10 mouse cellular contexts compared by ENCODE assay signal in the genomic region with DNA sequence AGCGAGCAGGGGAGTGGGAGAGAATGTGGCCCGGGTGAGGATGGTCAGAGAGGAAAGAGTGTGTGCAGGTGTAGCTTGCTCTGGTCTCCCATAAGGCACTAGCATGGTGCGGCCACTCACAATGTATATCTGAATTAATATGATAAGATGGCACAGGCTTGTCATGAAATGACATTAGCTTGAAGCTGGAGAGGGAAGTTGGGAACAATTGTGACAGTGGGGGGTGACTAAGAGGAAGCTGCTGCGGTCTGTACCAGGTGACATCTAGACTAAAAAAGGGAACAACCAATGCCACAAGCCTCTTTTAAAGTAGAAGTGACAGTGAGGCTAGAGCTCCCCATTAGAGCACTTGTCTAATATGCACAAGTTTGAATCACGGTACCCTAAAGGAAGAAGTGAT.
DNase-seq lines count a peak whose midpoint lies in the region.
"Had no signal": no experiment of that assay in that cellular context is flagged by ENCODE, and none has a peak within 500 bp of the region (broad histone marks: within the 10 kb centered on the region; RNA-seq: fewer than 3 reads in every experiment).

No protein-coding gene starts in this region.

- H3K36me3 ChIP-seq in macrophage (ENCODE audit: inconsistent target) = peaks cover 24% of the 10 kb centered on the region; the same call in 1 of the 2 replicates

- no peaks in the 10 kb centered on the region for H3K79me2 ChIP-seq in macrophage (ENCODE audit: inconsistent target)

- H3K27ac ChIP-seq in macrophage = peak overlapping the region; percentile 100
- H3K27ac ChIP-seq: hindbrain, embryonic 13.5 days had no signal

- WGBS in macrophage (ENCODE audit: missing documents) = 0% methylated on average over 5 of the region's 5 CpGs

- DNase-seq in lung, postnatal 25 days (ENCODE audit: low spot score) = peak; percentile 55
- DNase-seq in lung, postnatal 14 days = no peak
- DNase-seq in MEL-GATA-1-ER (ENCODE audit: extremely low read depth, low read depth) = peak; percentile 95
- peak; percentile 77 to 78 for DNase-seq in spleen, postnatal 36 days (ENCODE audit: low spot score in 2 of 2)
- no peak for DNase-seq in layer of hippocampus, adult 9-11 months
- DNase-seq in layer of hippocampus, postnatal 10 days (ENCODE audit: low spot score in 2 of 2) = no peak
- no peak for DNase-seq in adrenal gland, postnatal 10 days
- DNase-seq: kidney, adult 2 months had no signal

- no peak overlapping the region for H3K4me3 ChIP-seq in macrophage (ENCODE audit: inconsistent target)
- H3K4me3 ChIP-seq: hindbrain, embryonic 13.5 days had no signal

Comparison
In these comparisons a context has a peak if more than half of its experiments do, and no peak if none do; other contexts are left out.
1. DNase-seq: peak in lung, postnatal 25 days (single experiment), MEL-GATA-1-ER (single experiment) and spleen, postnatal 36 days (2 of 2); none in lung, postnatal 14 days (single experiment), layer of hippocampus, adult 9-11 months (single experiment), layer of hippocampus, postnatal 10 days (0 of 2) and adrenal gland, postnatal 10 days (single experiment).